Mouse (Mus musculus) hindbrain, embryonic 15.5 days (tissue): ENCODE results near the gene Tubgcp2. TPM values are rescaled to one million over a fixed set of nuclear protein-coding genes. Genes with fewer than 3 reads are reported as not detected.

ENCODE experiments used
- ATAC-seq: fragments of 200-750 bp; cut with Nextera tagmentation; 2 replicates; pipeline ENCODE4 v1.8.0; 2017; ENCODE audit warnings: low read depth, moderate number of reproducible peaks, moderate TSS enrichment; ENCODE audit not compliant: low FRiP score
- H3K27ac ChIP-seq: fragments of 300-500 bp; sonication (generic); replicated peaks from 2 replicates; pipeline ENCODE4 v1.5.1; 2015; ENCODE audit warnings: mild to moderate bottlenecking, inconsistent platforms
- H3K27me3 ChIP-seq: fragments of 300-500 bp; sonication (generic); 2 replicates; pipeline ENCODE4 v1.6.1; 2015; ENCODE audit warnings: control low read depth, inconsistent platforms
- H3K36me3 ChIP-seq: fragments of 300-500 bp; sonication (generic); 2 replicates; pipeline ENCODE4 v1.6.1; 2015; ENCODE audit warnings: control low read depth, inconsistent platforms
- H3K4me1 ChIP-seq: fragments of 300-500 bp; sonication (generic); replicated peaks from 2 replicates; pipeline ENCODE4 v1.6.1; 2015; ENCODE audit warnings: control low read depth, inconsistent platforms
- H3K4me2 ChIP-seq: fragments of 300-500 bp; sonication (generic); 2 replicates; pipeline ENCODE4 v1.6.1; 2015; ENCODE audit warnings: moderate library complexity, mild to moderate bottlenecking, inconsistent platforms
- H3K4me3 ChIP-seq: fragments of 300-500 bp; sonication (generic); 2 replicates; pipeline ENCODE4 v1.5.1; 2015; ENCODE audit warnings: mild to moderate bottlenecking, inconsistent platforms
- H3K9ac ChIP-seq: fragments of 300-500 bp; sonication (generic); 2 replicates; pipeline ENCODE4 v1.6.1; 2015; ENCODE audit warnings: inconsistent platforms
- H3K9me3 ChIP-seq: fragments of 300-500 bp; sonication (generic); 2 replicates; pipeline ENCODE4 v1.6.1; 2016; ENCODE audit warnings: control low read depth, inconsistent platforms
- WGBS: fragments of 180-500 bp; shearing (Covaris S2); methylation state at CpG from one replicate; pipeline ENCODE4 v1.1.7; 2015; 5-methylcytosine and 5-hydroxymethylcytosine counted together
- polyA plus RNA-seq: library from polyadenylated mRNA; unstranded; fragments of >200 nt; fragmentation: Nextera tagmentation; extraction: Ambion mirVana; gene quantifications from 2 replicates; pipeline ENCODE4 v1.2.1, GENCODE M21; 2015

Gene Tubgcp2
- polyA plus RNA-seq, 1 experiment from 2014 or later, result 56.6 TPM

DNA sequence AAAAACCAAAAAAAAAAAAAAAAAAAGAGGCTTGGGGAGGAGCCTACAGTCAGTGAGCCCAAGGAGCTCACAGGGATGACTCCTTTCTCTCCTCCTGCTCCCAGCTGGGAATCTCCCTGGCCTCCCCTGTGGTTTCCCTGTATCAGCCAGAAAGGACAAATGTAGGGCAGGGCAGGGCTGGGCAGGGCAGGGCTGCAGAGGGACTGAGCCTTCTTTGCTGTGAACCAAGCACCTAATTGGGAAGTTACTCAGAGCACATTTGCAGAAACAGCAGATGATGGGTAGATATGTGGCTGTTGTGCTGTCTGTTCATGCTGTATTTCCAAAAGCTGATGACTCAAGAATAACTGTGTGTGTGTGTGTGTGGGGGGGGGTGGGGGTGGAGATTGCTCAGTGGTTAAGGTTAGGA, 63.5 kb downstream of the Tubgcp2 start:
- no peak overlapping the region for H3K4me3 ChIP-seq
- 0 out of 2 replicates have a peak, but pooled peaks cover 1% of the 10 kb centered on the region for H3K4me1 ChIP-seq
- H3K27me3 ChIP-seq, result no peaks in the 10 kb centered on the region
- ATAC-seq, result no peak
- H3K27ac ChIP-seq, result no peak overlapping the region
- no peaks in the 10 kb centered on the region for H3K9me3 ChIP-seq
- H3K9ac ChIP-seq, result no peak overlapping the region
- H3K36me3 ChIP-seq, result no peaks in the 10 kb centered on the region
- H3K4me2 ChIP-seq, result no peak overlapping the region

DNA sequence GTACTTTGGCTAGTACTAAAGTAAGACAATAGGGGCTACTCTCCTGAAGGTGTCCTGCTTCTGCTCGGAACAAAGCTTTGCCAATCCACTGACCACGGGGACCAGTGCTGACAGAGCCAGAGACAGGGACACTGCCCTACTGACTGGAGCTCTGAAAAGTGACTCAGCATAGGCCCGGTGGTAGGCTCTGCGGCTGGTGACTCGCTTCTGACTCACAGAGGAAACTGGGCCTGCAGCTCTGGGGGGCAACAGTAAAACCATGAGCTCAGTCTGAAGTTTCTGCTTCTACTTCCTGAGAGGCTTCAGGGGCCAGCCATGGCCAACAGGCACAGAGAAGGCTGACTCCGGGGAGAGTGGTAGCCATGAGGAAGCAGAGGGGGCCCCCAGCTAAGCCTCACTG, 65.0 kb downstream of the Tubgcp2 start:
- no peaks in the 10 kb centered on the region for H3K36me3 ChIP-seq
- no peak overlapping the region for H3K4me3 ChIP-seq
- ATAC-seq, result no peak
- H3K9me3 ChIP-seq, result no peaks in the 10 kb centered on the region
- no peaks in the 10 kb centered on the region for H3K27me3 ChIP-seq
- H3K27ac ChIP-seq, result no peak overlapping the region
- no peak overlapping the region for H3K9ac ChIP-seq
- no peak overlapping the region for H3K4me2 ChIP-seq
- WGBS, result 69% methylated on average over 6 of the region's 6 CpGs
- no peaks in the 10 kb centered on the region for H3K4me1 ChIP-seq

DNA sequence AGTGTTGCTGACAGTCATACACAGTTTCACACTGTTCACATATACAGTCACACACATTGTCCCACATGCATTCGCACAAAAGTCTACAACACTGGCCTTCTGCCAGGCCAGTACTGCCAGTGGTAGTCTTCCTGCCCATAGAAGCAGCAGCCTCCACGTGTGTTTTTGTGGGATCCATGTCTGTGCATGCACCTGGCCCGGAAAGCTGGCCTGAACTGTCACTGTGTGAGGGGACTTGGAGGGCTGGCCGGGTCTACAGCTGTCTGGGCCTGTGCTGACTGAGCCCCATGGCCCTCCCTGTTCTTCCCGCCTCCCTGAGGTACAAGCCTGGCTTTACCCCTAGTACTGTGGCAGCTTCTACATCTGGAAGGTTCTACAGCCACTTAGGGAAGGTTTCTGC, 65.5 kb downstream of the Tubgcp2 start:
- H3K4me2 ChIP-seq, result no peak overlapping the region
- no peaks in the 10 kb centered on the region for H3K36me3 ChIP-seq
- 78% methylated on average over 5 of the region's 5 CpGs for WGBS
- ATAC-seq, result no peak; the same call in 1 of the 2 replicates
- H3K27me3 ChIP-seq, result no peaks in the 10 kb centered on the region
- H3K27ac ChIP-seq, result no peak overlapping the region
- H3K9ac ChIP-seq, result no peak overlapping the region
- H3K9me3 ChIP-seq, result no peaks in the 10 kb centered on the region
- no peak overlapping the region for H3K4me3 ChIP-seq
- H3K4me1 ChIP-seq, result no peaks in the 10 kb centered on the region

DNA sequence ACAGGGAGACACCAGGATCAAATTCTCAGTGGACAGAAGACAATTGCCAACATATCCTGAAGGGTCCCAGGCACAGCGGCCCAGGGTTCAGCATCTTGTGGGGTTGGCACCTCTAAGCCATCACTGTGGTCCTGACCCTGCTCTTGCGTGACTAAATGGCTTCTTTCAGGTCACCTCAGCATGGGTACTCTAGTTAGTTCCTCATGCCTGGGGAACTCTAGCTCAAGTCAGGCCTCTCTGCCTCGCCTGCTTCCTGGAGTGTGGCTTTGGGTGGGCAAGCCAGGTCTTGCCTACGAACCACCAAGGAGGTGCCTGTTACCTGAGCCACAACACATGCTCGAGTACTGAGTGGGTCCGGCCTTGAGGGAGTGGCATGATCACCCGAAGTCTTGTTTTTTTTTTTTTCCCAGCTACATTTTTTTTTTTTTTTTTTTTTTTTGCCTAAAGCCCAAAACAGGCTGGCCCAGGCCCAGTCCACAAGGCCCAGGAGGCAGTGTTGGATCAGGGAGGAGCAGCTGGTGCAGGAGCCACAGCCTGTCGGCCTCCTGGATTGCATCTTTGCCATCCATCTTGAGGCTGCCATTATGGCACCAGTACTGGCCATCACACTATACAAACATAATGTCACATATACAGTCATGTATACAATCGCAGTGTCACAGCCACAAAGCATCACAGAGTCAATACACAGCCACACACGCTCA, 66.1 kb downstream of the Tubgcp2 start:
- no peak overlapping the region for H3K4me2 ChIP-seq
- no peaks in the 10 kb centered on the region for H3K36me3 ChIP-seq
- WGBS, result 84% methylated on average over 10 of the region's 10 CpGs
- no peaks in the 10 kb centered on the region for H3K4me1 ChIP-seq
- H3K4me3 ChIP-seq, result no peak overlapping the region
- H3K9me3 ChIP-seq, result no peaks in the 10 kb centered on the region
- H3K9ac ChIP-seq, result no peak overlapping the region
- H3K27me3 ChIP-seq, result no peaks in the 10 kb centered on the region
- ATAC-seq, result no peak; the same call in 1 of the 2 replicates
- no peak overlapping the region for H3K27ac ChIP-seq

DNA sequence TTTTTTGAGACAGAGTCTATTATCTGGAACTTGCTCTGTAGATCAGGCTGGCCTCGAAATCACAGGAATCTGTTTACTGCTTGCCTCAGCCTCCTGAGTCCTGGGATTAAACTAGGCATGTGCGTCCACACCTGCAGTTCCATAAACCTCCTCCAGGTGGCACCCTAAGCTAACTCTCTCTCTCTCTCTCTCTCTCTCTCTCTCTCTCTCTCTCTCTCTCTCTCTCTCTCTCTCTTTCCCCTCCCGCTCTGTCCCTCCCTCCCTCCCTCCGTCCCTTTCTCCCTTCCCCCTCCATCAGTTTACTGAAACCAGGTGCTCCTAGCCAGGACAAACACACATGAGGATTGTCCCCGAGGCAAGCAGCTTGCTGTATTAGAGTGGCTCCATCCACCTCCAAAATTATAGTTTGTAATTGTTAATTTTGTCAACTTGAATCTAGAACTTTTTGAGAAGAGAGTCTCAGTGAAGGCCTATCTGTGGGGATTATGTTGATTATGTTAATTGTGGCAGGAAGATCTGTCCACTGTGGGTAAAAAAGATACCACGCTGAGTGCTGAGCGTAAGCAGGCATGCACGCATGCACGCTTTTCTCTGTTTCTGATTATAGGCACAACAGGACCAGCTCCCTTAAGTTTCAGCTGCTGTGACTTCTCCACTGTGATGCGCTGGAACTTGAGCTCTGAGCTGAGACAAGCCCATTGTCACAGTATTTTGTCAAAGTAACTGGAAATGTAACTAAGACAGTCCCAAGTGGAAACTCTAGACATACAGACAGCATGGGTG, 66.9 kb downstream of the Tubgcp2 start:
- H3K4me3 ChIP-seq, result no peak overlapping the region
- no peak; the same call in 1 of the 2 replicates for ATAC-seq
- no peaks in the 10 kb centered on the region for H3K9me3 ChIP-seq
- no peaks in the 10 kb centered on the region for H3K27me3 ChIP-seq
- no peak overlapping the region for H3K27ac ChIP-seq
- no peak overlapping the region for H3K9ac ChIP-seq
- H3K36me3 ChIP-seq, result no peaks in the 10 kb centered on the region
- H3K4me1 ChIP-seq, result no peaks in the 10 kb centered on the region
- WGBS, result 33% methylated on average over 10 of the region's 10 CpGs
- H3K4me2 ChIP-seq, result no peak overlapping the region

DNA sequence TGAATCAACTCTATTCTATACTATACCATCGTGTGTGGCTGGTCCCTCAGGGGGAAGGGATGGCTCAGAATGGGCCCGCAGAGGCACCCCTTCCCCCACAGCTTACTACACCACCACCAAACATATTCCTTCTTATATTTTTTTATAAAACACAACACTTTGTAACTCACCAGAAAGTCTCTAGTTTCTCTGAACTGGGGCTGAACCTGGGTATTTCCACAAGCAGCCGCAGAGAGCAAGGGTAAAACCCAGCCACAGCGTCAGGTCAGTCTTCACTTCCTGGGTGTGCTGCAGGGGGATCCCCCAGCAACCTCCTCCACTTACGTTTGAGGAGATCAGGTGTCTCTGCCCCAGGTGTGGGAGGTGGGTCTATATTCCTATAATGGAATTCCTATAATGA, 68.0 kb downstream of the Tubgcp2 start:
- H3K4me1 ChIP-seq, result no peaks in the 10 kb centered on the region
- WGBS, result 52% methylated on average over 5 of the region's 5 CpGs
- H3K27me3 ChIP-seq, result no peaks in the 10 kb centered on the region
- no peak overlapping the region for H3K27ac ChIP-seq
- H3K4me3 ChIP-seq, result no peak overlapping the region
- H3K9ac ChIP-seq, result no peak overlapping the region
- no peak overlapping the region for H3K4me2 ChIP-seq
- H3K36me3 ChIP-seq, result no peaks in the 10 kb centered on the region
- ATAC-seq, result no peak
- no peaks in the 10 kb centered on the region for H3K9me3 ChIP-seq

DNA sequence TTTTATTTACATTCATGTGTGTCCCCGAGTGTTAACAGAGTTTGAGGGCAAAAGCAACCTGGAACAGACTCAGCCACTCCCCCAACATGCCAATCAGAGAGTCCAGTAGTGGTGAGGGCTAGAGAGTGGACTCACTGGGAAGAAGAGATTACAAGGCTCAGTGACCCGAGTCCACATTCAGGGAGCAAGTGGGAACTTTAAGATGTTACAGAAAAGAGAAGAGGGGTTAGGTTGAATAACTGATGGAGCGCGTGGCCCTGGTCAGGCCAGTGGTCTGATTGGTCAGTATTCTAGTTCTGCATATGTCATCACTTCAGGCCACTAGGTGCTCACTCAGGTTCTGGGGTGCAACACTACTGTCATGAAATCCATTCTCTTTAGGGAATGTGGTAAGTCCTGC, 69.3 kb downstream of the Tubgcp2 start:
- Histone ChIP-seq H3K27me3 (no peaks in the 10 kb centered on the region), H3K36me3 (no peaks in the 10 kb centered on the region), H3K27ac (no peak overlapping the region), H3K9ac (no peak overlapping the region), H3K9me3 (no peaks in the 10 kb centered on the region), H3K4me1 (no peaks in the 10 kb centered on the region), H3K4me2 (no peak overlapping the region), H3K4me3 (no peak overlapping the region)
- WGBS, result 12% methylated on average over 4 of the region's 4 CpGs
- no peak for ATAC-seq

DNA sequence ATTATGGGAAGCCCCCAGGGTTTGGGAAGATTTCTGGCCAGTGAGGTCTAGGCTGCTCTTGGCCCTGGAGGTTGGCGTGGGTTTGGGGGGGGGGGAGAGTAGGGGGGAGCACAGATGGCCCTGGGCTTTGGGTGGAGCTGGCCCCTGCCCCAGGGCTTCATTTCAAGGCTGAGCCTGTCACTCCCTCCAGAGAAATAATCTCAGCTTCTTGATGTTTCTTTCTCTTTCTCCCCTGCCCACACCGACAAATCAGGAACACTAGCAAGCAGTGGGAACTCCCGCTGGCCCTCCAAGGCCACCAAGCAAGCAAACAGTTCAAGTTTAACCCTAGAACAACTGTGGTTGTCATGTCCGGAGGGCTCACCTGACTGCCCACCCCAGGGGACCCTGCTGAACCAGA, 72.7 kb downstream of the Tubgcp2 start:
- Histone ChIP-seq H3K9me3 (no peaks in the 10 kb centered on the region), H3K27ac (no peak overlapping the region), H3K4me2 (no peak overlapping the region), H3K36me3 (no peaks in the 10 kb centered on the region), H3K27me3 (no peaks in the 10 kb centered on the region), H3K4me1 (no peaks in the 10 kb centered on the region), H3K4me3 (no peak overlapping the region), H3K9ac (no peak overlapping the region)
- WGBS, result 62% methylated on average over 4 of the region's 4 CpGs
- no peak for ATAC-seq

DNA sequence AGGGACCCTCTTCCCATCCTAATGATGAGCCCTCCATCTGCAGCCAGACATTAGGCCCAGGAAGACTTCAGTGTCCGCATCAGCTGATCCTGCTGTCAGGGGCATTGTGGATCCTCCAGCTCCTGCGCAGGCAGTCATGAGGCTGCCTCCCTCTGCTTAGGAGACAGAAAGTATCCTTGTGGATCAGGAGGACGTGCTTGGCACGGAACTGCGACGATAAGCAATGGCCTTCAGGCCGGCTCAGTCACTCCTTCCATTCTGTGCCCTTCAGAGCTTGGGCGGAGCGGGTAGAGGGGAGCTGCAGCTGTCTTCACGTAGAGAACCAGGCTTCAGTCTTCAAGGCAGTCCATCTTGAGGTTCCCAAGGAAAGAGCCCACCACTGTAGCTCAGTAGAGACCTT, 75.3 kb downstream of the Tubgcp2 start:
- no peaks in the 10 kb centered on the region for H3K27me3 ChIP-seq
- peaks cover 6% of the 10 kb centered on the region; the same call in 1 of the 2 replicates for H3K4me1 ChIP-seq
- no peak overlapping the region for H3K27ac ChIP-seq
- 91% methylated on average over 10 of the region's 10 CpGs for WGBS
- no peak for ATAC-seq
- no peak overlapping the region for H3K4me2 ChIP-seq
- H3K9me3 ChIP-seq, result no peaks in the 10 kb centered on the region
- no peaks in the 10 kb centered on the region for H3K36me3 ChIP-seq
- H3K9ac ChIP-seq, result no peak overlapping the region
- no peak overlapping the region for H3K4me3 ChIP-seq

DNA sequence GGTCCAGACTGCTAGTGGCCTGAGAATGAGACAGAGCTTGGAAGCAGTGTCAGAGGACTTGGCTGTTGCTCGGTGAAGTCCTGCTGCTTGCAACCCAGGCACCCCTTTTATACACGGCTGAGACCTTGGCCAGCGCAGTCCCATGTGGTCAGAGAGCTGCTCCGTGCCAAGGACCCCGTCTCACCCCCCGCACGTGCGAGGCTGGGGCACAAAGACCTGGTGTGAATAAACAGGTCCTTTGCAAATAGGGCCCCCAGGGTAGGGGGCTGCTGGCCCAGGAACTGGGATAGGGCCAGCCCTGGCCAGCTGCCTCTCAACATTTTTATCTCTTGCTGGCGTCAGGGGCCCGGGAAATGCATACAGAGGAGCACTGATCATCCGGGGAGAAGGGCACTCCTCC, 78.5 kb downstream of the Tubgcp2 start:
- H3K9me3 ChIP-seq, result no peaks in the 10 kb centered on the region
- no peak overlapping the region for H3K4me3 ChIP-seq
- no peak overlapping the region for H3K27ac ChIP-seq
- H3K4me2 ChIP-seq, result no peak overlapping the region
- ATAC-seq, result peak; percentile 76
- H3K27me3 ChIP-seq, result no peaks in the 10 kb centered on the region
- H3K4me1 ChIP-seq, result peaks cover 6% of the 10 kb centered on the region; the same call in 1 of the 2 replicates
- H3K9ac ChIP-seq, result no peak overlapping the region
- no peaks in the 10 kb centered on the region for H3K36me3 ChIP-seq
- WGBS, result 27% methylated on average over 11 of the region's 11 CpGs

DNA sequence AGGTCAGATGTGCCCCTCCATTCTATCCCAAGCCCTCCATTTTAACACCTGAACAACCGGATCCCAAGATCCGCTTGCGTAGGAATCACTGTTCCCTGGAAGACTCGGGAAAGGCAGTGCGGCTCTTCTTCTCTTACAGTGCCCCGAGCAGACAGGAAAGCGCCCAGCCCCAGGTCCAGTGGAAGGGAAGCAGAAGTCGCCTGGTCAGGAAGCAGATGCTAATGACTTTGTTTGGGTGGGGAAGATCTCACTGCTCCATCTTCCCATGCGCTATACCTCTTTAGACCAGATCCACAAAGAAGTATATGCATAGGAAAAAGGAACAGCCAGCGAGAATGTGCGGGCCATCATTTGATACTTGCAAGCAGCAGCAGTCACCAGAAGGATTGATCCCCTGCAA, 79.0 kb downstream of the Tubgcp2 start:
- 60% methylated on average over 11 of the region's 11 CpGs for WGBS
- Histone ChIP-seq H3K9me3 (no peaks in the 10 kb centered on the region), H3K36me3 (no peaks in the 10 kb centered on the region), H3K27ac (no peak overlapping the region), H3K4me1 (peaks cover 6% of the 10 kb centered on the region; the same call in 1 of the 2 replicates), H3K9ac (no peak overlapping the region), H3K4me2 (no peak overlapping the region), H3K4me3 (no peak overlapping the region), H3K27me3 (0 out of 2 replicates have a peak, but pooled peaks cover 2% of the 10 kb centered on the region)
- ATAC-seq, result no peak

DNA sequence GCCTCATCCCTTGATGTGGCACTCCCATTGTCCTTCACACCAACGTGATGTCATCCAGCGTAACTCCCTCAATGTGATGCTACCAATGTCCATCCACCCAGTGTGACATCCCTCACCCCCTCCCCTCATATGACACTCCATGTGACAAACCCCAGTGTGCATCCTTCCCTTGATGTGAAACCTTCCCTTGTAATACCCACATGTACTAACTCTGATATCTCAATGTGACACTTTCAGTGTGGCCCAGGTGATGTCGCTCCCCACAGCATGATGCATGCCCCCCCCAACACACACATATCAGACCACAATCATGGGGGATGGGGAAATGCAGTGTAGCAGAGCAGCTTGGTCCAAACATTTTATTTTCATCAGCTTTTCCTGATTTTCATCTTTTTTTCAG, 79.8 kb downstream of the Tubgcp2 start:
- Histone ChIP-seq H3K36me3 (no peaks in the 10 kb centered on the region), H3K9ac (no peak overlapping the region), H3K4me2 (no peak overlapping the region), H3K27me3 (peaks cover 9% of the 10 kb centered on the region), H3K4me1 (peaks cover 6% of the 10 kb centered on the region; the same call in 1 of the 2 replicates), H3K27ac (no peak overlapping the region), H3K4me3 (no peak overlapping the region), H3K9me3 (no peaks in the 10 kb centered on the region)
- WGBS, result 80% methylated on average over 3 of the region's 3 CpGs
- ATAC-seq, result no peak
